Mouse (Mus musculus) MEL (cell line): ENCODE data around the gene Afdn.

Experiments
- CHD2 ChIP-seq: IDR thresholded peaks from 2 replicates; pipeline ENCODE4 v1.6.1; 2011; ENCODE audit warnings: low read length, improper control_type of control experiment
- CTCF ChIP-seq, 3 experiments: IDR thresholded peaks in 2 of 3; conservative IDR thresholded peaks in 1 of 3; 2 replicates each; pipeline ENCODE4 v1.5.1; 2011 to 2012; ENCODE audit warnings: low read length in 3 of 3, low read depth in 2 of 3, mild to moderate bottlenecking in 2 of 3, improper control_type of control experiment in 1 of 3, inconsistent platforms in 1 of 3, mixed read lengths in 1 of 3, moderate library complexity in 1 of 3; ENCODE audit not compliant: control insufficient read depth in 1 of 3, insufficient read depth in 1 of 3, poor library complexity in 1 of 3, severe bottlenecking in 1 of 3
- ELF1 ChIP-seq: IDR thresholded peaks from 2 replicates; pipeline ENCODE4 v1.6.1; 2014; ENCODE audit warnings: low read depth, mild to moderate bottlenecking, inconsistent platforms, low read length, improper control_type of control experiment, moderate library complexity
- KAT2A ChIP-seq: conservative IDR thresholded peaks from 2 replicates; pipeline ENCODE4 v1.6.1; 2012; ENCODE audit warnings: low read depth, low read length, improper control_type of control experiment, inconsistent platforms
- MXI1 ChIP-seq: IDR thresholded peaks from 2 replicates; pipeline ENCODE4 v1.6.1; 2011; ENCODE audit warnings: mild to moderate bottlenecking, low read depth, low read length, improper control_type of control experiment
- POLR2A ChIP-seq, 2 experiments: IDR thresholded peaks; 2 replicates each; pipeline ENCODE4 v1.6.1; 2011 to 2012; ENCODE audit warnings: low read length in 2 of 2, mild to moderate bottlenecking in 2 of 2, control low read depth in 1 of 2, improper control_type of control experiment in 1 of 2, low read depth in 1 of 2, moderate library complexity in 1 of 2; ENCODE audit not compliant: control insufficient read depth in 1 of 2, insufficient read depth in 1 of 2, poor library complexity in 1 of 2
- TAL1 ChIP-seq: IDR thresholded peaks from 2 replicates; pipeline ENCODE4 v1.6.1; 2012; ENCODE audit warnings: mild to moderate bottlenecking, inconsistent platforms, low read length, moderate library complexity, mixed read lengths
- USF2 ChIP-seq, 2 experiments: IDR thresholded peaks; 2 replicates each; pipeline ENCODE4 v1.6.1; 2011 to 2012; ENCODE audit warnings: improper control_type of control experiment in 2 of 2, low read length in 2 of 2, borderline replicate concordance in 1 of 2, inconsistent platforms in 1 of 2, low read depth in 1 of 2, mild to moderate bottlenecking in 1 of 2; ENCODE audit not compliant: insufficient read depth in 1 of 2

DNA sequence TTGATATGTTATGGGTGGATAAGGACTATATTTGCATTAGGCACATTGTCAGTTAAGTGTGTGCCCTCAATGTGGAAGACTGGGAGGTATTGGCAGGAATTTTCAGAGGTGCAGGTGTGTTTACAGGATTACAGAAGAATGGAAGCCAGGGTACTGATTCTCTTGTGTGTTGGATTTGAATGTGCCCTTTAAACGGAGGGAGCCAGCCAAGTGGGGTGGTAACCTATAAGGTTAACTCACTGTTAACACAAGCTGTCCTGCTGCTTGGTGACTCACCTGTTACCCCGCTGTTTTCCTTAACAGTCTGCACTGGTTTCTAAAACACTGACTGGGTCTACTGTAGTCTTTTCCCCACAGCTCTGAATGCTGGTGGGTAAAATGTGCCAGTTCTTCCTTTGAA, 65.1 kb downstream of the Afdn start:
- TF ChIP-seq POLR2A (IDR thresholded peaks at IDR 0.05; ENCODE audit: control insufficient read depth in 1 of 2, insufficient read depth in 1 of 2, low read depth in 1 of 2, low read length in 2 of 2, poor library complexity in 1 of 2) (no peak), CTCF (IDR thresholded peaks at IDR 0.05 in 2 of 3, conservative IDR thresholded peaks at IDR 0.05 in 1 of 3; ENCODE audit: control insufficient read depth in 1 of 3, insufficient read depth in 1 of 3, low read depth in 2 of 3, low read length in 3 of 3, poor library complexity in 1 of 3, severe bottlenecking in 1 of 3) (no peak), USF2 (IDR thresholded peaks at IDR 0.05; ENCODE audit: borderline replicate concordance in 1 of 2, insufficient read depth in 1 of 2, low read depth in 1 of 2, low read length in 2 of 2) (no peak), CHD2 (no peak), ELF1 (no peak), MXI1 (no peak), TAL1 (no peak), KAT2A (no peak)
